Mouse (Mus musculus) testis, postnatal 10 days (tissue): ENCODE data around the gene Gm10192.
"Not testable (repeated sequence)": the region's sequence is repeated elsewhere in the genome, so short reads cannot be mapped to it uniquely, and the experiment has no call there.

Experiments
- DNase-seq: peaks from one replicate; pipeline ENCODE4 v3.0.0; 2021; ENCODE audit warnings: low spot score

Gene Gm10192

DNA sequence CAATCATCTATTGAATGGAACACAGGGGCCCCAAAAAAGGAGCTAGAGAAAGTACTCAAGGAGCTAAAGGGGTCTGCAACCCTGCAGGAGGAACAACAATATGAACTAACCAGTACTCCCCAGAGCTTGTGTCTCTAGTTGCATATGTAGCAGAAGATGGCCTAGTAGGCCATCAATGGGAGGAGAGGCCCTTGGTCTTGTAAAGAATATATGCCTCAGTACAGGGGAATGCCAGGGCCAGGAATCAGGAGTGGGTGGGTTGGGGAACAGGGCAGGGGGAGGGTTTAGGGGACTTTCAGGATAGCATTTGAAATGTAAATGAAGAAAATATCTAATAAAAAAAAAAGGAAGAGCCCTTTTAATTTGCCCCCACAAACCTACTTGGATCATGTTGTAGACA lies at the start of gene Gm10192:
Gene Gm10192, minus strand, starts transcription at position 101 of the 400 bp plus-strand sequence.
- DNase-seq: not testable (repeated sequence)

DNA sequence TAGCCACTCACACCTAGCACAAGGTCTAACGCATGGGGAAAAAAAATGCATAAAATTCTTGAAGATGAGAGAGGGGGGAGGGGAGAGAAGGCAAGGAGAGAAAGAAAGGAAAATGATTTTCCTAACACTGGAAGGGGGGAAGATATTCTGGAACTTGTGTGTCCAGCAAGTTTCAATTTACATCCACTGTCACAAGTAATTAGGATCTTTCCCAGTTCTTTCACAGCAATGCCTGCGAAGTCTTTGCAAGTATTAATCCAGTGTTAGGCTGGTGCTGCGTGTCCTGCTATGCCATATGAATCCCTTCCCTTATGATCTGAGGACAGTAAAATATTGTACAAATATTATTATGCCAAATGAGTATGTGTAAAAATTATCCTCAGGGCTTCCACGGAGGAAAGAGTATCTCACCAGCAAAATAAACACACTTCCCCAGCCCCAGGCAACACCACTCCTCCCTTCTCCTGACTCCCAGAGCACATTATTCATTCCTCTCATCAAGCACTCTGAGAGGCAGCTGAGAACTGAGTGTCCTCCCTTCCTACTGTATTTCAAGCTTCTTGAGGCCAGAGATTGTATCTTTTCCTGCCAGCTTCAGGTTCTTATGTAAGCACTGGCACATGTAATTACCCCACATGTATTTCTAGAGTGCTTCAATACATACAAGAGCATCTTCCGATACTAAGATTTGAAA lies 47.6 kb upstream of the Gm10192 start:
- DNase-seq: no peak

DNA sequence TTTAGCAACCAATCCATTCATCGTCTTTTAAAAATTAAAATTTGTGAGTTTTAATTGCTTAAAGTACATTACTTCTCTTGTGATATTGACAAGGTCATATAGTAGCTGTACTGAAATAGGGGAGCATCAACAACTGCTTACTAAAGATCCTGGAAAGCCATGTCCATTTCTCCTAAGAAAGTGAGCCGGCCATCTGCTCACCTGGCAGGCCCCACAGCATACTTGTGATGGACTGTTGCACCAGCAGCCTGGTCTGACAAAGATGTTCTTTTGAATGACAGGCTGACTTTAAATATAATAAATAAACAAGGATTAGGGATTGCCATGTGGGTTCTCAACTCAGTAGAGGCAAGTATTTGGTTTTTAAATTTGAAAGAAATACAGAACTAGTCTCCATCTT lies 36.7 kb upstream of the Gm10192 start:
- DNase-seq: no peak

DNA sequence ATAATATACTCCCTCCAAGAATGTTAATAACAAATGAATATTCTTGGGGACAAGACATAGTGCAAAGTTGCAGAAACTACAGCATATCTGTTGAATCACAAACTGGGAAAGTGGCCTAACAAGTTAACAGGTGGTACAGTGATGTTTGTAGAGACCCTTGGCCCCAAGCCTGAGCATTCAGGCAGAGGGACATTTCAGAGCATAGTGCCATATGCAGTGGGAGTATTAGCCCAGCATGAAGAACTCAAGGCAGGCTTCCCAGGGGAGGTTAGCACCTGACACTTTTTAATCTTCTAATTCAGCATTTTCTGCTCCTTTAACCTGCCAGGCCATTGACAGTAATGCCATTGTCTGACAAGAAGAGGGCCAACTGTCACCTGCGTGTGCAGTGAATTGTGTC lies 34.9 kb upstream of the Gm10192 start:
- DNase-seq: no peak

DNA sequence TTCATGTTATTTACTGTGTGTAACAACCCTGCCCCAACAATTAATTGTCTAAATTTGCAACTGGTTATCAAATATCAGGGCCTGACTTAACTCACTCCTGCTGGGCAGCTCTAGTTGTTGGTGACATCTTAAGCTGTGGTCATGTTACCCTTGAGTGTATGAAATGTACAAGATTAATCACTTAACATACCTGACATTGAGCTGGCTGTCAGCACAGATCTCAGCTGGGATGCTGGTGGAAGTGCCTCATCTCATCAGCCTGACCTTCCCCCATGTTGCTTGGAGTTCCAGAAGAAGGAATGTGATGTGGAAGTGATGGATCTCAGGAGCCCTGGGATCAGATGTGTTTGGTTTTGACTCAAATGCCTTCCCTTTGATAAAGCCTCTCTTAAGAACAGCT lies 29.5 kb upstream of the Gm10192 start:
- DNase-seq: no peak

DNA sequence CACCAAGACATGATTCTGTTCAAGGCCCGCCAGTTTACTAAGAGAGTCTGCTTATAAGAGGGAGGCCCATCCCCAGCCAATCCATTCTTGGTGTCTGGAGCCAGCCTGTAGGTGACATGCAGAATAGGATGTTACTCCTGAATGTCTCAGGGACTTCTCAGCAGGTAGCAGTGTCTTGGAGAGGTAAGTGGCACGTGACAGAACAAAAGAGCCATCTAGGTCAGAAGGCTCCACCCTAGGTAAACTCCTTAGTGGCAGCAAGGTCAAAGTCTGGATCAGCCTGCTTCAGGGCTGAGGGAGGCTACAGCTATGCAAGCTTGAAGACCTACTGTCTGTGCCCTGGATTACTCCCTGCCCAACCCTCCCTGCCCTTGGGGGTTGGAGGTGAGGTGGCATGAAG lies 20.0 kb upstream of the Gm10192 start:
- not testable (repeated sequence) for DNase-seq

DNA sequence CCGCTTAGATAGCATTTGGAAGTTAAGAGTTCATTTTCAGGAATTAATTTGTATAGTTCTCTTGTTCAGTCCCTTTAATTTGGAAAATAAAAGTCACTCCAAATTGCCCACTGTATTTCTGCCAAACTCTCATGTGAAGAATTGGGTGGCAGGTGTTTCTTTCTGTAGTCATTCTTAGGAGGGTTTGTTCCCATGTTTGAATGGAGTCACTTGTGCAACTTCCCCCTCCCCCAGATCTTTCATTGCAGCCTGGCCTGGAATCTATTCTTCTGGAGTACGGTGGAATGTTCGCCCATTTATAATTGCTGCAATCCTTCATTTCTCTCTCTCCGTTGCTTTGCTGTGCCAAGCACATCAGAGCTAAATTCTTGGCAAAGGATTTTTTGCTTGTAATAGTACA lies 10.2 kb upstream of the Gm10192 start:
- no peak for DNase-seq

DNA sequence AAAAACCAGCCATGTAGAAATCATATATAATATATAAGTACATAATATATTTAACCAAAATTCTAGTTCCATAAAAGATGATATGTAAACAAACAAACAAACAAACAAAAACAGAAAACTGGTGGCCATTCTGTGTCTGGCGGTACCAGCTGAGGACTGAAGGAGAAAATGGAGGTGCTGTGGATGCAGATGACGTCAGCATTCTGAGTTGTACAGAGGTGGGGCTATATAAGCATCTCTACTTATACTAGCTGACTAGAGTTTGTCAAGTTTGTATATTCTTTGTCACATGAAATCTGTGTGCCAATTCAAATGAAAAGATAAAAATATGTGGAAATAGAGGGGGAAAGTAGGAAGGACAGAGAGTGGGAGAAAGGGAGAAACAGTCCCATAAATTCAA lies 9.6 kb upstream of the Gm10192 start:
- no peak for DNase-seq

DNA sequence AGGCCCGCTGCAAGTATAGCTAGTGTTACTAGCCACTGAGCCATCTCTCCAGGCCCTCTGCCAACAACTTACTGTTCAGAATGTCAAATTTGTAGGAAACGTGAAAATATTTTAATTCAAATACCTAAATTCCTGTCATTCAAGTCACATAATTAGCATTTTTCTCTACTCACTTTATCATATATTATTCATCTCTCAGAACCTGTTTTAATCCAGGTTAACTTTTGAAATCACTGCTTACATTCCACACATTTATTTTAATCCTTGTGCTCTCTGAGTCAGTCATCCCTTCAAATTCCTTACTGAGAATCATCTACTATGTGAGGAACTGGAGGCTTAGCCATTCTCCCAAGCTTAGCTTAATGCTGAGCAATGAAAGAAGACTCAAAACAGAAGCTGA lies 2.6 kb downstream of the Gm10192 start:
- DNase-seq: no peak

DNA sequence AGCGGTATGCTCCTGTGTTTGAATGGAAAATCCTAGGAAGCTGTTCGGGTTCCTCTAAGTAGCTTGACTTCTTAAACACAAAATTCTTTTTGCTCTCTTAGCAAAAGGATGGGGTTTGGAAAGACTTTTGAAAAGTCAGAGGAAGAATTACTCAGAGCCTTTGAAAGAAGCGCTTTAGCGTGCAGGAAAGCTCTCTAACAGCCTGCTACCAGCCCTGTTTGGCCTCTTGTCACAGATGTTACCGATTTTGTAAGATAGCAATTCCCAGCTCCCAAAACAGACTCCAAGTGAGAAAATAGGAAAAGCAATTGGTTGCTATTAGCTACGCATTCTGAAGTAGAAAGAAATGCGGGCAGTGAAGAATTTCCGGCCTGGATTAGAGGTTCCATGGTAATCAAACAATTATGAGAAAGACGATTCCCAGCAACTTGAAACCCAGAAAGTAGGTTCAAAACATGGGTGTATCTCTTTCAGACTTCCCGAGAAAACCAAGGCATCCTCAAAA lies 26.1 kb downstream of the Gm10192 start:
- DNase-seq: no peak

DNA sequence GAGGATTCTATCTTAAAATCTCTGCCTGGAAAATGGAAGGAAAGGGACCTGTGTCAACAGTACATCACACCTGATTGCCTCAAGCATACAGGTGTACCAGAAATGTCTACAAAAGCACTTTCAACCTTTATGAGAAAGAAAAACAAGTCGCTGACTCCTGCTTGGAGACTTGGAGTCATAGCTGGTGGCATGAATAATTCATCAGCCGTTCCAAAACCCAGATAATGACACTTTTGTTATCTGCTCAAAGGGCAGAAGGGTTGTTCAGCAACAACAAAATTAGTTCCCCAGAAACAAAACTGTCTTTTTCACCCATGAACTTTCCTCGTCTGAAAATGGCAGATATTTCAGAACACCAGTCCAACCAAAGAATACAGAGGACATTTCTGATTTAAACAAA lies 26.9 kb downstream of the Gm10192 start:
- DNase-seq: no peak

DNA sequence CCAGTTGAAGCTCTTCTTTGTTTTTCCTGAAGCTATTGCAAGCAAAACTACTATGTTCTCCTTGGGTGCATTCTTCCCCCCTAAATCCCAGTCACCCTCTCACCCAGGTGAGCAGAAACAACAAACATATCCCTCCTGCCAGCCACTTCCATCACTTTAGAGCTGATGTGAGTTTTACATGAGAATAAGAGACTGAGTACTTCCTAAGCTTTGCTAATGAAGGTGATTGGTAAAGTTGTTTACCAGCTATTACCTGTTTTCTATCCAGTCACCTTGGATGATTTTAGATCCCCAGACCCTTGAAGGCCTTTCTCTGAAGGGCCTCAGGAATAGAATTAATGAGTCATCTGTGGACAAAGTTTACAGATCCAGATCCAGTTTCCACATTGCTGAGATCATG lies 29.4 kb downstream of the Gm10192 start:
- DNase-seq: no peak

DNA sequence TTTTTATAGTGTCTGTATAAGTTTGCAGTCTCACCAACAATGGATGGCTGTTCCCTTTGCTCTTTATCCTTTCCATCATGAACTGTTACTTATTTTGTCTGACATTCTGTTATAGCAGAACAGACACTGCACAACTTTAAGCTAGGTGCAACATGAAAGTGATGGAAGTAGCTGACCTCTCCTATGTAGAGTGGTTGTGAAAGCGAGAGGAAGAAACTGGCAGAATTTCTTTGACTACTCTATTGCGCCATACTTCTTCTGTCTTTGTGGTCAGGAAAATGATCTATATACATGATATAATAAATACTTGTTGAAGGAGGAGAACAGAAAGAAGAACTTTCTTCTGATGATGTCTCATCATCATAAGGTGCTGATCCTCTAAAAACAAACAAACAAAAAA lies 40.5 kb downstream of the Gm10192 start:
- DNase-seq: no peak
